Mouse (Mus musculus) liver, embryonic 11.5 days (tissue): ENCODE measurements around the gene Zmiz1. TPM values are rescaled to one million over a fixed set of nuclear protein-coding genes. Genes with fewer than 3 reads are reported as not detected.
A peak's percentile ranks its signal among the peaks of the same experiment; 100 is the strongest.

Experiments
- ATAC-seq: fragments of 200-750 bp; cut with Nextera tagmentation; replicated peaks from 2 replicates; pipeline ENCODE4 v1.8.0; 2017; ENCODE audit warnings: moderate number of reproducible peaks, mild to moderate bottlenecking, moderate TSS enrichment, moderate library complexity; ENCODE audit not compliant: low FRiP score
- DNase-seq: peaks from one replicate; pipeline ENCODE4 v3.0.0-alpha.2; 2017; ENCODE audit warnings: low spot score
- H3K27ac ChIP-seq: fragments of 300-500 bp; sonication (generic); 2 replicates; pipeline ENCODE4 v1.5.1; 2014; ENCODE audit warnings: mild to moderate bottlenecking, low read depth, low read length, control low read depth
- H3K27me3 ChIP-seq: fragments of 300-500 bp; sonication (generic); replicated peaks from 2 replicates; pipeline ENCODE4 v1.6.1; 2014; ENCODE audit warnings: low read length, mixed read lengths; ENCODE audit not compliant: control insufficient read depth, insufficient read depth
- H3K36me3 ChIP-seq: fragments of 300-500 bp; sonication (generic); 2 replicates; pipeline ENCODE4 v1.6.1; 2014; ENCODE audit warnings: mild to moderate bottlenecking, low read length, moderate library complexity, mixed read lengths; ENCODE audit not compliant: control insufficient read depth, insufficient read depth
- H3K4me1 ChIP-seq: fragments of 300-500 bp; sonication (generic); replicated peaks from 2 replicates; pipeline ENCODE4 v1.6.1; 2014; ENCODE audit warnings: low read length, mixed read lengths; ENCODE audit not compliant: control insufficient read depth, insufficient read depth
- H3K4me2 ChIP-seq: fragments of 300-500 bp; sonication (generic); 2 replicates; pipeline ENCODE4 v1.6.1; 2014; ENCODE audit warnings: mild to moderate bottlenecking, control low read depth, moderate library complexity
- H3K4me3 ChIP-seq: fragments of 300-500 bp; sonication (generic); 2 replicates; pipeline ENCODE4 v1.5.1; 2014; ENCODE audit warnings: low read depth, low read length, control low read depth
- H3K9ac ChIP-seq: fragments of 300-500 bp; sonication (generic); 2 replicates; pipeline ENCODE4 v1.6.1; 2014; ENCODE audit warnings: low read depth, low read length, control low read depth
- H3K9me3 ChIP-seq: fragments of 300-500 bp; sonication (generic); 2 replicates; pipeline ENCODE4 v1.6.1; 2016; ENCODE audit warnings: low read length, inconsistent platforms, mixed read lengths; ENCODE audit not compliant: control insufficient read depth
- WGBS: fragments of 180-500 bp; shearing (Covaris S2); extraction: QIAGEN DNeasy Blood & Tissue Kit; methylation state at CpG from one replicate; pipeline ENCODE4 v1.1.7; 2014; 5-methylcytosine and 5-hydroxymethylcytosine counted together
- polyA plus RNA-seq: library from polyadenylated mRNA; unstranded; fragments of >200 nt; fragmentation: Nextera tagmentation; extraction: Ambion mirVana; gene quantifications from 2 replicates; pipeline ENCODE4 v1.2.1, GENCODE M21; 2014

Zmiz1 gene
- polyA plus RNA-seq, 1 experiment from 2014 or later, result 31.0 TPM

- ATAC-seq (no peak), DNase-seq (no peak)
- H3K36me3 ChIP-seq, result peaks cover 9% of the 10 kb centered on the region
- no peaks in the 10 kb centered on the region for H3K9me3 ChIP-seq
- no peak overlapping the region for H3K4me2 ChIP-seq
- WGBS, result 75% methylated on average over 4 of the region's 4 CpGs
- H3K27me3 ChIP-seq, result no peaks in the 10 kb centered on the region
- peaks cover 28% of the 10 kb centered on the region for H3K4me1 ChIP-seq
- H3K27ac ChIP-seq, result peak overlapping the region; percentile 19; the same call in 1 of the 2 replicates
- H3K9ac ChIP-seq, result peak overlapping the region; percentile 34; the same call in 1 of the 2 replicates
- no peak overlapping the region for H3K4me3 ChIP-seq
Measured at GRCm38 (mm10) chr14:25540172-25540571, 81.2 kb downstream of the Zmiz1 start.

- no peaks in the 10 kb centered on the region for H3K9me3 ChIP-seq
- H3K9ac ChIP-seq, result no peak overlapping the region
- 86% methylated on average over 5 of the region's 5 CpGs for WGBS
- H3K4me1 ChIP-seq, result peaks cover 17% of the 10 kb centered on the region
- no peak for ATAC-seq
- no peak for DNase-seq
- no peak overlapping the region for H3K4me3 ChIP-seq
- H3K4me2 ChIP-seq, result no peak overlapping the region
- no peak overlapping the region for H3K27ac ChIP-seq
- peaks cover 11% of the 10 kb centered on the region for H3K36me3 ChIP-seq
- H3K27me3 ChIP-seq, result no peaks in the 10 kb centered on the region
Measured at GRCm38 (mm10) chr14:25541213-25541612, 82.2 kb downstream of the Zmiz1 start.

- H3K27me3 ChIP-seq, result no peaks in the 10 kb centered on the region
- H3K4me3 ChIP-seq, result no peak overlapping the region
- DNase-seq (no peak), ATAC-seq (no peak)
- 88% methylated on average over 4 of the region's 4 CpGs for WGBS
- H3K4me1 ChIP-seq, result peaks cover 18% of the 10 kb centered on the region
- no peak overlapping the region for H3K4me2 ChIP-seq
- peaks cover 4% of the 10 kb centered on the region for H3K36me3 ChIP-seq
- no peak overlapping the region for H3K9ac ChIP-seq
- H3K9me3 ChIP-seq, result no peaks in the 10 kb centered on the region
- no peak overlapping the region for H3K27ac ChIP-seq
Measured at GRCm38 (mm10) chr14:25543098-25543497, 84.1 kb downstream of the Zmiz1 start.

GRCm38 (mm10) chr14:25543927-25544326 is 84.9 kb downstream of the Zmiz1 start:
- H3K4me2 ChIP-seq, result no peak overlapping the region
- no peak overlapping the region for H3K4me3 ChIP-seq
- no peak overlapping the region for H3K9ac ChIP-seq
- no peak for ATAC-seq
- no peaks in the 10 kb centered on the region for H3K9me3 ChIP-seq
- peaks cover 21% of the 10 kb centered on the region for H3K4me1 ChIP-seq
- WGBS, result 92% methylated on average over 4 of the region's 4 CpGs
- DNase-seq, result no peak
- H3K36me3 ChIP-seq, result peaks cover 4% of the 10 kb centered on the region
- no peak overlapping the region for H3K27ac ChIP-seq
- no peaks in the 10 kb centered on the region for H3K27me3 ChIP-seq

GRCm38 (mm10) chr14:25546852-25547621 is 88.1 kb downstream of the Zmiz1 start:
- 56% methylated on average over 14 of the region's 14 CpGs for WGBS
- peaks cover 19% of the 10 kb centered on the region for H3K4me1 ChIP-seq
- no peak overlapping the region for H3K9ac ChIP-seq
- DNase-seq (no peak), ATAC-seq (no peak; the same call in 1 of the 2 replicates)
- no peak overlapping the region for H3K4me3 ChIP-seq
- H3K4me2 ChIP-seq, result no peak overlapping the region
- no peaks in the 10 kb centered on the region for H3K27me3 ChIP-seq
- no peaks in the 10 kb centered on the region for H3K9me3 ChIP-seq
- peaks cover 2% of the 10 kb centered on the region; the same call in 1 of the 2 replicates for H3K36me3 ChIP-seq
- H3K27ac ChIP-seq, result no peak overlapping the region

- Histone ChIP-seq H3K27ac (no peak overlapping the region), H3K4me2 (no peak overlapping the region), H3K27me3 (no peaks in the 10 kb centered on the region), H3K36me3 (peaks cover 2% of the 10 kb centered on the region; the same call in 1 of the 2 replicates), H3K4me3 (no peak overlapping the region), H3K9me3 (no peaks in the 10 kb centered on the region), H3K4me1 (peaks cover 19% of the 10 kb centered on the region), H3K9ac (no peak overlapping the region)
- ATAC-seq (no peak), DNase-seq (no peak)
- WGBS, result 65% methylated on average over 9 of the region's 9 CpGs
Measured at GRCm38 (mm10) chr14:25547882-25548281, 88.9 kb downstream of the Zmiz1 start.

GRCm38 (mm10) chr14:25548650-25549049 is 89.7 kb downstream of the Zmiz1 start:
- no peak overlapping the region for H3K9ac ChIP-seq
- peaks cover 19% of the 10 kb centered on the region for H3K4me1 ChIP-seq
- WGBS, result 65% methylated on average over 6 of the region's 6 CpGs
- peaks cover 2% of the 10 kb centered on the region; the same call in 1 of the 2 replicates for H3K36me3 ChIP-seq
- H3K9me3 ChIP-seq, result no peaks in the 10 kb centered on the region
- DNase-seq (no peak), ATAC-seq (no peak)
- no peak overlapping the region for H3K4me2 ChIP-seq
- no peak overlapping the region for H3K4me3 ChIP-seq
- H3K27me3 ChIP-seq, result no peaks in the 10 kb centered on the region
- no peak overlapping the region for H3K27ac ChIP-seq

GRCm38 (mm10) chr14:25549125-25549524 is 90.1 kb downstream of the Zmiz1 start:
- H3K4me3 ChIP-seq, result no peak overlapping the region
- H3K9me3 ChIP-seq, result no peaks in the 10 kb centered on the region
- ATAC-seq (no peak), DNase-seq (no peak)
- H3K36me3 ChIP-seq, result peaks cover 2% of the 10 kb centered on the region; the same call in 1 of the 2 replicates
- H3K27ac ChIP-seq, result no peak overlapping the region
- no peak overlapping the region for H3K9ac ChIP-seq
- no peaks in the 10 kb centered on the region for H3K27me3 ChIP-seq
- 91% methylated on average over 7 of the region's 7 CpGs for WGBS
- no peak overlapping the region for H3K4me2 ChIP-seq
- H3K4me1 ChIP-seq, result peaks cover 23% of the 10 kb centered on the region
